ENCODE assay signal across 15 mouse cellular contexts in the genomic region with DNA sequence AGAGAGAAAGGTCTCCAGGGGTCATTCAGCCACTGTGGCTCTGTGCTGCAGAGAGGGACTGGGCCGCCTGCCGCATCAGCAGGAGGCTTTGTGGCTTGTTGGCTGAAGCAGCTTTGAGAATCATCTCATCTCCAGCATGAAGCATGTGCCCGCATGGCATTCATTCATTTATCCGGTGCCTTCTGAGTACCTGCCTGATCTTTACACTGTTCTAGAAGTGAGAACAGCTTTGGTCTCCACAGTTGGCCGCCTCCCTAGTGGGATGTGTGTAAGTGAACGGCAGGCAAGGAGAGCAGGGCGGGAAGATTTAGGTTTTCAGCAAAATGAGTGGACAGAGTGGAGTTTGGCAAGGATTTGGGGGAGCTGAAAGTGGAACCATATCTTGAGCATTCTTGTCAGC. TPM values are rescaled to one million over a fixed set of nuclear protein-coding genes. Genes with fewer than 3 reads are reported as not detected.
"Had no signal": no experiment of that assay in that cellular context is flagged by ENCODE, and none has a peak within 500 bp of the region (broad histone marks: within the 10 kb centered on the region; RNA-seq: fewer than 3 reads in every experiment).

No protein-coding gene starts in this region.

- H3K4me3 ChIP-seq: limb, embryonic 13.5 days; midbrain, embryonic 10.5 days; myocyte; neural tube, embryonic 13.5 days had no signal

- H3K9ac ChIP-seq: limb, embryonic 13.5 days; liver, embryonic 14.5 days; neural tube, embryonic 13.5 days had no signal

- H3K9me3 ChIP-seq: limb, embryonic 13.5 days; midbrain, embryonic 10.5 days; neural tube, embryonic 13.5 days had no signal

- H3K4me1 ChIP-seq: limb, embryonic 13.5 days; midbrain, embryonic 10.5 days; neural tube, embryonic 13.5 days had no signal

- H3K27ac ChIP-seq: limb, embryonic 13.5 days; liver, embryonic 14.5 days; midbrain, embryonic 10.5 days; neural tube, embryonic 13.5 days had no signal

- ATAC-seq: lung, postnatal 0 days had no signal

- H3K27me3 ChIP-seq: limb, embryonic 13.5 days; neural tube, embryonic 13.5 days had no signal

- DNase-seq: kidney, postnatal 10 days; kidney, postnatal 4 days; left cerebral cortex, postnatal 4 days; lung, adult 2 months; lung, postnatal 36 days; midbrain, embryonic 14.5 days; right cerebral cortex, postnatal 14 days; thymus, postnatal 4 days had no signal

- H3K4me2 ChIP-seq: limb, embryonic 13.5 days; neural tube, embryonic 13.5 days had no signal

RNA-seq across cellular contexts. Expression of a gene that starts 39.3 kb away (rescaled TPM):
- polyA plus RNA-seq: liver, adult 2 months had no signal
